Mouse (Mus musculus) layer of hippocampus, adult 11-12 months (tissue): Measurements from ENCODE around the gene BC004004.

Source experiments
- DNase-seq: peaks from one replicate; pipeline ENCODE4 v3.0.0; 2022; ENCODE audit warnings: low spot score

The BC004004 gene

GRCm38 (mm10) chr17:29323625-29324024 is 55.0 kb downstream of the BC004004 start:
- no peak for DNase-seq

DNA sequence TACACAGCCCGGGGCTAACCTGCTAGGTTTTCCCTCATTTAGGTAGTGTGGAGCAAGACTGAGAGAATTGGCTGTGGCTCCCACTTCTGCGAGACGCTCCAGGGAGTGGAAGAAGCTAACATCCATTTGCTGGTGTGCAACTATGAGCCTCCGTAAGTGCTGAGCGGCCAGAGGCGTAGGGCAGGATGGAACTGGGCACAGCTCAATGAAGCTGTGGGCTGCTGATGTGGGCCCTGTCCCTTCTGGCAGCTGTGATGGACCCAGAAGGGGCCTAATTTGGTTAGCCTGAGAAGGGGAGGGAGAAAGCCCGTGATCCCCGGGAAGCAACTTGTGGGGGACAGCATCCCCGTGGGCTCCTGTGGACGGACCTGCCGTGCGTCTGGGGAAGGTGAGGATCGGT is 57.2 kb downstream of the BC004004 start:
- DNase-seq: no peak

DNA sequence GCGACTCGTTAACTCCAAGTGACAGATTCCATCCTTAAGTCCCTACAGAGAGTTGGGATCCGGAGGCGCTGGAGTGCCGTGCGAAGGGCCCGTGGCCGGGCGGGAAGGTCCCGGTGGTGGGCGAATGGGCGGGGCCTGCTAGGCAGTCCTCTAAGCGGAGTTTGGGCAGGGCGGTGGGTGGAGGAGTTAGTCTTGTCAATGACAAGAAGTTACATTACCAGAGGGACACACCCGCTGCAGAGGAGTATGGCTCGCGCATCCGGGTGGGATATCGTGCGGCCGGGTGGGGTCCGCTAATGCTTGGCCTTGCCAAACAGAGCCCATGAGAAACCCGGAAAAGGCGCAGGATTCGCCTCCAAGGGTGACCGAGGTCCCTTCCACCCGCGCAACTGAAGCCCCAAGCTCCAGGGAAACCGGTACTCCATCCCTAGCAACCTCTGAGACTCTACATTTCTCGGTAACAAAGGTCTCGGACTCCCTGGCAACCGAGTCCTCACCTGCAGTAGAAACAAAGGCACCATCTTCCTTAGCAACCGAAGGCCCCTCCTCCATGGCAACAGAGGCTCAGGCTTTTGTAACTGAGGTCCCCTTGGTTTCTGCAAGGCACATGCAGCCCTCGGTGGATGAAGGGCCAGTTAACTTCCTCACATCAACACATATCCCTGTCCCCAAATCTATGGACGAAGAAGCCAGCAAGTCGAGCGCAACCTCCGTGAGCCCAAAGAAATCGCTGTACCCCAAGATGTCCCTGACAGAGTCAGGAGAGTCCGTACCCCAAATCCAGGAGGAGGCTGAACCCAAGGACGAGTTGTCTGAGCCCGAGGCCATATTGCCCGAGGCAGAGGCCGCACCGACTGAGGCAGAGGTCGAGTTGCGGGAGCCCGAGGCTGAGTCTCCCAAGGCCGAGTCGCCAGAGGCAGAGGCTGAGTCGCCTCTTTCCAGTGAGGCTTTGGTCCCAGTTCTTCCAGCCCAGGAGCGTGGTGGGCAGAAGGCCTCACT is 58.2 kb downstream of the BC004004 start:
- no peak for DNase-seq

GRCm38 (mm10) chr17:29327691-29328090 is 59.1 kb downstream of the BC004004 start:
- no peak for DNase-seq

DNA sequence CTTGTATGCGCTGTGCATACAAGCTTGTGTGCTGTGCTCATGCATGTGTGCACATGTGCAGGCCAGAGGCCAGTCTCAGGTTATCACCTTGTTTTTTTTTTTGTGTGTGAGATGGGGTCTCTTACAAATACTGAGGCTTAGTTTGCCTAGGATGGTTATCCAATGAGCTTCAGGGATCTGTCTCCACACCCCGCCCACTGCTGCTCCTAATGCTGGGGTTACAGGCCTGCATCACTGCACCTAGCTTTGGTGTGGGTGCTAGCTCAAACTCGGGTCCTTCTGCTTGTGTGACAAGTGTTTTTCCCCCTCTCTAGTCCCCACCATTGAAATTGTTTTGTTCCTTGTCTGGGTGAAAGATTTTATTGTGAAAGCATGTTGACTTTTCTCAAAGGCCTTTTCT is 61.6 kb downstream of the BC004004 start:
- DNase-seq: no peak

GRCm38 (mm10) chr17:29330671-29331410 is 62.3 kb downstream of the BC004004 start:
- DNase-seq: no peak

GRCm38 (mm10) chr17:29332186-29332685 is 63.6 kb downstream of the BC004004 start:
- DNase-seq: no peak

DNA sequence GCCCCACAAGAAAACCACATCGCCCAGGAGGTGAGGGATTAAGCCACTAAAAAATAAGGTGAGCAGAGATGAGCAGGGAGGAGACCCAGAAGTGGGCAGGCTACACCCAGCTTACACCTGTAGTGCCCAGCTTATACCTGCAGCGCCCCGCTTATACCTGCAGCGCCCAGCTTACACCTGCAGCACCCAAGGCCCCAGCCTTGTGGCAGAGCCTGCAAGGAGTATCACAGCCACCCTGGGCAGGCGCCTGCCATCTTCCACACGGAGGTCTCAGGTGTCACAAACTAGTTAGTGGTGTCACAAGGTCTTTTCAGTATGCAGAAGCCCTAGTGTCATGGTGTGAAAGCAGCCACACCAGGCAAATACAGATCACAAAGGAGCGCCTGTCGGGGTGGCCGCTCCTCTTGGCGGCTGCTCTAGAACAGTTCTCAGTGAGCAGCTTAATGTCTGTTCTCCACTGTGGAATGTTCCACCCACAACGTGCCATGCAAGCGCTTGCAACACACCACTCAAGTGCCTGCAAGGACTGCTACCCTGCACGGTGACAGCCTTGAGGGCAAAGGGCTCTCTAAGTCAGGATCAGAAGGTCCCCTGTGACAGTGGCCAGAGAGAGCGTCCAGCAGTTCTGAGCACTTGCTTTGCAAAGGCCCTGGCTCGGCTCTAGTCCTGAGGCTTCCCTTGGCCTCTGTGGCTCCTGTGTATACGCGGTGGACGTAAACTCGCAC is 67.8 kb downstream of the BC004004 start:
- DNase-seq: no peak

- no peak for DNase-seq
Observed at GRCm38 (mm10) chr17:29337979-29338823, 69.6 kb downstream of the BC004004 start.

GRCm38 (mm10) chr17:29339170-29339768 is 70.7 kb downstream of the BC004004 start:
- no peak for DNase-seq

- DNase-seq: no peak
Observed at GRCm38 (mm10) chr17:29340406-29341261, 72.0 kb downstream of the BC004004 start.

GRCm38 (mm10) chr17:29341591-29342003 is 73.0 kb downstream of the BC004004 start:
- peak; percentile 63 for DNase-seq

GRCm38 (mm10) chr17:29342010-29342910 is 73.7 kb downstream of the BC004004 start:
- no peak for DNase-seq

DNA sequence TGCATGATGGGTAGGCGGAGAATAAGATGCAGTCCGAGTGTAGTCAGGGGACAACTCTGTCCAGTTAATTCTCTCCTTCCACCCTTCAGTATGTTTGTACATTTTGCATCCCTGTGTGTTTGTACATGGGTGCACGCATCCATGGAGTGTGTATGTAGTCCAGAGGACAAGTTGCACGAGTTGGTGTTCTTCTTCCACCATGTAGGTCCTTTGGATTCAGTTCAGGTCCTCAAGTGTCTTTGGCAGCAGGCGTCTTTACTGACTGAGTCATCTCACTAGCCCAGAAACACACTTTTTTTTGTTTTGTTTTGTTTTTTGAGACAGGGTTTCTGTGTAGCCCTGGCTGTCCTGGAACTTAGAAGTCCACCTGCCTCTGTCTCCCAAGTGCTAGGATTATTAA is 74.7 kb downstream of the BC004004 start:
- DNase-seq: no peak

- no peak for DNase-seq
Observed at GRCm38 (mm10) chr17:29345272-29345671, 76.7 kb downstream of the BC004004 start.

DNA sequence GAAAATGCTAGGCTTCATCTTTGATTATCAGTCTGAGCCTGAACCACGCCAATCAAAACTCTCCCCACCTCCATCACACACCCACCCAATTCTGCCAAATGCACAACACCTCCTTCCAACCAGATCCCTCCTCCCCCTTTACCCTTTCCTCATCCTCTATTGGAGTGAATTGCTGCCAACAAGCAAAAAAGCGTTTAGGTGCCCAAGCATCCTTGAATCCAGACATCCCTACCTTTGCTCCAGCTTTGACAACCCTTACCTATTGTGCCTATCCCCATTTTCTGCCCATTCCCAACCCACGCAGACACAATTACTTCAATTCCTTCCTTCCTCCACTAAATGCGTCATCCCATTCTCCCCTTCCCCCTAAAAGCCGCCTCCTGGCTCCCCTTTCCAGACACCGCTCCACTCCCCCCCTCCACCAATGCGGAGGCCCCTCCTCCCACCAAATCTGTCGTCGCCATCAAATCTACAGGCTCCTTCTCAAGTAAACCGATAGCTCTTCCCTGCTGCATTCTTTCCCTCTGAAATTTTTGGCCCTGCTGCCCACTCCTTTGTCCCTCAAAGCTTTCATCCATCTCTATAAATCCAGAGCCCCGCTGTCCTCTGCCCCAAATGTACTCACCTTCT is 78.0 kb downstream of the BC004004 start:
- peak; percentile 61 for DNase-seq

GRCm38 (mm10) chr17:29347126-29347644 is 78.6 kb downstream of the BC004004 start:
- no peak for DNase-seq
